Mouse (Mus musculus) 416B (cell line): Measurements from ENCODE around the gene Phox2a.

Source experiments
- DNase-seq: peaks from one replicate; pipeline ENCODE4 v3.0.0; 2011; ENCODE audit warnings: low read depth

Phox2a gene

DNA sequence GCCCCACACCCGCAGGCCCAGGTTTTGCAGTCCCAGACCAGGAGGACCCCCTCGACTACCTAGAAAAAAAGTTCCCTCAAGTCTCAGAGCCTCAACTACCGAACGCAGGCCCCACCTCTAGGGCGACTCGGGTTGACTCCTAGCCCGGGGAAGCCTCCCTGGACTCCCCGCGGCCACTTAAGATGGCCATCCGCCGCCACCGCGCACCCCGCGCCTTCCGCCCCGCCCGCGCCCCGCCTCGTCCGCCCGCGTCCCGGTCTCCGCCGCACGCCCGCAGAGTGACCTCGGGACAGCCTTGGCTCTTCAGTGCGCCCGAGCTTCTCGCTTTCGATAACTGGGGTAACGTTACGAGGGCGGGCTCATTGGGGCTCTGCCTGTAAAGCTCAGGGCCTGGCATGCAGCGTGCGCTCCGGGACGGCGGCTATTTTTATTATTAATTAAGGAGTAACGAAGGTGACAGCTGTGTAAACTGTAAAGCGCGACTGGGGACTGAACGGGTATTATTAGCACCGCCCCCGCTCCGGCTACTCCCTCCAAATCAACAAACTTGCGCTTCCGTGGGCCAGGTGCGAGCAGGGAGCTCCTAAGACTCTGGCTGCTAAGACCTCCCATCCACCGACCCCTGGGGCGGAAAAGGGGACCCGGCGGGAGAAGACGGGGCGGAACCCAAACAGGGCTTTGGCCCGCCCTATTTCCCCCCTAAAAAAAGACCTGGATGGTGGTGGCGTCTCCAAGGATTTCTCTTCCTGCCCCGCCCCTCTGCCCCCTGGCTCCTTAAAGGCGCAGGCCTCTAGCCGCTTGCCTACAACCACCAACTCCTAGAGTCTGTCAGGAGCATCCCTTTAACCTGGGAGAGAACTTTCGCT is 19.7 kb downstream of the Phox2a start, which contains the start of gene Inppl1:
Inppl1 (minus strand) TSS at position 624 of the 866 bp plus-strand sequence.
- DNase-seq = peak; percentile 60

- DNase-seq = no peak
These were observed 26.1 kb downstream of the Phox2a start for GRCm38 (mm10) chr7:101844186-101844585.

DNA sequence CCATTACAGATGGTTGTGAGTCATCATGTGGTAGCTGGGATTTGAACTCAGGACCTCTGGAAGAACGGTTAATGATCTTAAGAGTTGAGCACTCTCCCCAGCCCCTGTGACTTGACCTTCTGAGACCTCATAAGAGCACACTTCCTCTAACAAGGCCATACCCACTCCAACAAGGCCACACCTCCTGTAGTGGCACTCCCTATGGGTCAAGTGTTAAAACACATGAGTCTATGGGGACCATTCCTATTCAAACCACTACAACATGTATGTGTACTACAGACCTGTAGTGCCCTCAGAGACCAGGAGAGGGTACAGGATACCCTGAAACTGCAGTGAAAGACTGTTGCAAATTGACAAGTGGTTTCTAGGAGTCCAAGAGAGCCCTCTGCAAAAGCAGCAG is 29.8 kb downstream of the Phox2a start:
- DNase-seq = peak; percentile 49

DNA sequence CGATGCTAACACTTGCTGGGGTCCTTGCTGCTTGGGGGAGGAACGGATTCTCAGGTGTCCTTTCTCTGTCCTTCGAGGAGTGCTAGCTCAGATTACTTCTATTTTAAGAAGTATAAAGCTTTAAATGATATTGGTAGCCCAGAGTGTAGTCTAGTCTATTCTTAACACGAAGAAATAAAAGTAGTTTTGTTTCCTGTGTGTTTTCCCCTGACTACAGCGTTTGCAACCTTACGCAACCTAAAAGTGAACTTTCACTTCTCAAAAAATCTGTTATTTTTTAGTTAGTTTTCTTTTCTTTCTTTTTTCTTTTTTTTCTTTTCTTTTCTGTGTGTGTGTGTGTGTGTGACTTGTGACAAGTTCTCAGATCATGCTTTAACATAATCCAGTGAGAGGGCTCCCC is 33.6 kb downstream of the Phox2a start:
- no peak for DNase-seq

DNA sequence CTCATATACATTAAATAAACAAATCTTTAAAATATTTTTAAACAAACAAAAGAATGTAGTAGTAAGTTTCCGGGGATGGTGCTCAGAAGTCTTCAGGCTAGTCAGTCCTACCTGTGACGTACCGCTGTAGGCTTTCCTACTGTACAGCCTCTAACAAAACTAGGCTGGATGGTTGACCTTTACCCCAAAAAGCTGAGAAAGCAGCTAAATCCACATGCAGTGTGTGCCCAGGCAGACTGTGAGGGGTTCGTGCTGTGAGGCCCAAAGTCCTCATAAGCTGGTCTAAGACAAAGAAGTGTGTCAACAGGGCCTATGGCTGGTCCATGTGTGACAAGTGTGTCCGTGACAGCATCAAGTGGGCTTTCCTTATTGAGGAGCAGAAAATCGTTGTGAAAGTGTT is 34.7 kb downstream of the Phox2a start:
- DNase-seq = no peak

DNA sequence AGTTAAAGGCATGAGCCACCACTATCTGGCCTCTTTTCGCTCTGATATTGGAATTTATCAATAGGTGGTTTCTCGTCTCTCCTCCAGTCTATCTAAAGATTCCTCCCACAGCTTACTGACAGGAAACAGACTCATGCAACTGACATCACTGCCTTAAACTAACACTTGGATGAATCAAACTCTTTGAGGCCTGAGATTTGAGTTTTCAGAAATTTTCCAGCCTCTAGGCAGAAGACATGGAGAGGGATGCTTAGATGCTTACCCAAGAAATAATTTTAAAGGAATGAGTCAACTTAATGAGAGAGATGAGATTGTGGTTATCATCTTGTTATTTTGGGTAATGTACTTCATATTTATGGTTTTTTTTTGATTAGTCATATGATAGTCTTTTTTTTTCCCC is 35.7 kb downstream of the Phox2a start:
- DNase-seq = no peak

DNA sequence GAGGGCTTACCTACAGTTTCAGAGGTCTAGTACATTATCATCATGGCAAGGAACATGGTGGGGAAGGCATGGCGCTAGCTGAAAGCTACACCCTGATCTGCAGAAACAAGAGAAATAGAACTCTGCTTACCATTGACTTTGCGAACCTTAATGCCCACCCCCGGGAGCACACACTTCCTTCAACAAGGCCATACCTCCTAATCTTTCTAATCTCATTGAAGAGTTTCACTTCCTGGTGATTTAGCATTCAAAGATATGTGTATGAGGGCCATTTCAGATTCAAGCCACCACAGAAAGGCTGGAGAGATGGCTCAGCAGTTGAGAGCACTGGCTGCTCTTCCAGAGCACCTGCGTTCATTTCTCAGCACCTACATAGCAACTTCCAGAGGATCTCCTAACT is 39.0 kb downstream of the Phox2a start, which contains the start of gene Folr2:
Folr2 (minus strand) TSS at position 101 of the 400 bp plus-strand sequence.
- DNase-seq = no peak

GRCm38 (mm10) chr7:101858362-101858761 is 40.2 kb downstream of the Phox2a start:
- peak; percentile 55 for DNase-seq

DNA sequence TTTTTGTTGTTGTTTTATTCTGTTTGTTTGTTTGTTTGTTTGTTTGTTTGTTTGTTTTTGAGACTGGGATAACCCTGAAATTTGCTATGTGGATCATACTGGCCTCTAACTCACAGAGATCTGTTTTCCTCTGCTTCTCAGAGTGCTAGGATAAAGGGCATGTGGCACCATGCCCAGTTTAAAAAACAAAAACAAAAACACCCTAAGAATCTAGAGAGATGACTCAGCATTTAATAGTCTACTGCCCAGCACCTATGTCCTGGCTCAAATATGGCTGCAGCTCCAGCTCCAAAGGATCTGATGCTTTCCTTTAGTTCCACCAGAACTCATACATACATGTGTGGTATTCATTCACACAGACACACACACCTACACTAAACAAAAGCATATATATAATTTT is 42.9 kb downstream of the Phox2a start:
- no peak for DNase-seq

DNA sequence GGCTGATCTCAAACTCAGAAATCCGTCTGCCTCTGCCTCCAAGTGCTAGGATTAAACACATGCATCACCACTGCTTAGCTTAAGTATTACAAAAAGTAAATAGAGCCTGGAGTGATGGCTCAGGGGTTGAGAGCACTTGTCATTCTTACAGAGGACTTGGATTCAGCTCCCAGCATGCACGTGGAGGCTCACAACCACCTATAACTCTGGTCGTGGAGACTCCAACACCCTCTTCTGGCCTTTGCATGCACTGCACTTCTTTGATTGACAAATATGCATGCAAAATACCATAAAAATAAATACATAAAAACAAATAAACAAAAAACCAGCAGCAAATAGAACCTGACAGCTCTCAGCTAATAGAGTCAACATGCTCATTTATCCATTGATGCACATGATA is 44.2 kb downstream of the Phox2a start:
- no peak for DNase-seq

GRCm38 (mm10) chr7:101863415-101863814 is 45.3 kb downstream of the Phox2a start, which contains the start of gene Anapc15:
Gene Anapc15, plus strand, starts transcription at chr7:101863715.
- DNase-seq = no peak

- DNase-seq = no peak
These were observed 48.6 kb downstream of the Phox2a start for GRCm38 (mm10) chr7:101866491-101867265.

DNA sequence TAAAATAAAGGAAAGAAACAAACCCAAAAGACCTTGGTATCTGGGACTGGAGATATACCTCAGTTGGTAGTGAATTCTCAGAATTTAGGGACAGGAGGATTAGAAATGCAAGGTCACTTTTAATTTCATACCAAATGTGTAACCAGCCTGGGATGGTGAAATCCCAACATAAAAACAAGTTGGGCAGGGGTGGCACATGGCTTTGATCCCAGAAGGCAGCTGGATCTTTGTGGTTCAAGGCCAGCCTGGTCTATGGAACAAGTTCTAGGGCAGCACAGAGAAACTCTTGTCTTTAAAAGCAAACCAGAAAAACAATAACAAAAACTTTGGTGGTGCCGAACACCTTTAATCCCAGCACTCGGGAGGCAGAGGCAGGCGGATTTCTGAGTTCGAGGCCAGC is 49.4 kb downstream of the Phox2a start:
- DNase-seq = no peak

- DNase-seq = no peak
These were observed 50.4 kb downstream of the Phox2a start for GRCm38 (mm10) chr7:101868241-101869162.

DNA sequence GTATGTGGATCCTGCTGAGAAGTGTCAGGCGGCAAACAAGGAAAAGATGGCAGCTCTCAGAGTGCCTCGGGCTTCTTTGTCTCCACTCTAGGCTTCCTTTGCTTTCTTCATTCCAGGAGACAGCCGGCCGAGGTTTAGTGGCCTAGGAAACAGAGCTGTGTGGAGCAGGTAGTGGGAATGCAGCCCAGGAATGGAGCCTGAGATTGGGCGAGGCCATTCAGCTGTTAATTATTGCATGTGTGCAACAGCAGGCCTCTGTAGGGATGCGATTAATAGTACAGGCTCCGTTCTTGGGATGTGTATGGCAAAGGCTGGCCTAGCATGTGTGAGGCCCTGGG is 51.0 kb downstream of the Phox2a start:
- no peak for DNase-seq

- no peak for DNase-seq
These were observed 52.5 kb downstream of the Phox2a start, which contains the start of gene Folr1 for GRCm38 (mm10) chr7:101870629-101871028. Gene Folr1, minus strand, starts transcription at chr7:101870788.

DNA sequence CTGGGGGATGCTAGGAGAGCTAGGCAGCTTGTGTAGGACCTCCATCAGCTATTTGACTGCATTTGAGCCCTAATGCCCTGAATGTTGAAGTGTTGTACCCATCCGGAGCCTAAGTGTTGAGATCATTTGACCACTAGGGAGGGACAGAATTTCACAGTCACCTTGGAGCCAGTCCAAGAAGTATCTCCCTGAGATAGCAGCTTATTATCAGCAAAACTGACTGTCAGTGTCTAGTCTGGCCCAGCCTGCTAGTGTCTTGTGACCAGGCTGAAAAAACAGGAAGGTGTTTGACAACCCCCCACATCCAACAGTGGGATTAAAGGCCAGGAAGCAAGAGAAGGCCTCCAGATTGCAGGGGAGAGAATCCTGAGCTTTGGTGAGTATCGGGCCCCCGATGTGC is 53.2 kb downstream of the Phox2a start:
- peak; percentile 60 for DNase-seq
